16 mouse cellular contexts compared by ENCODE assay signal in the genomic region with DNA sequence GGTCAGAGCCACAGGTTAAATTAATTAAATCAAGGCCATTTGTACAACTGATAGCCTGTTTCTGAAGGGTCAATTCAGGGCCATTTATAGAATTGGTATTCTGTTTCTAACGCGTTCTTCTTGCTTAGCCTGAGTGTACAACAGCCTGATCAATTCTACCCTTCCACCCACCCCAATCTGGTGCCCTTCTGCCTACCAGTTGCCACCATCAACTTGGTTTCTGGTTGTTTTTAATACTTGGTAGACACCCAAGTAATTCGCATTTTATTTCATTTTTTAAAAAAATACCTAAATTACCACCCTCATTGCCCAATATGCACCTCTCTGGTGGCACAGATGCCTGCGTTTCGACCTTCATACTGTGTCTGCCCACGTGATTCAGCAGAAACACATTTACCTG. TPM values are rescaled to one million over a fixed set of nuclear protein-coding genes. Genes with fewer than 3 reads are reported as not detected.
"Had no signal": no experiment of that assay in that cellular context is flagged by ENCODE, and none has a peak within 500 bp of the region (broad histone marks: within the 10 kb centered on the region; RNA-seq: fewer than 3 reads in every experiment).

No protein-coding gene starts in this region.

- H3K27me3 ChIP-seq: intestine, embryonic 15.5 days; liver, embryonic 15.5 days; midbrain, embryonic 12.5 days; midbrain, embryonic 15.5 days had no signal

- ATAC-seq: hindbrain, embryonic 16.5 days; intestine, embryonic 15.5 days; midbrain, embryonic 15.5 days had no signal

- H3K27ac ChIP-seq: intestine, embryonic 15.5 days; kidney, postnatal 0 days; liver, embryonic 12.5 days; liver, embryonic 15.5 days; midbrain, embryonic 12.5 days; midbrain, embryonic 15.5 days; neural tube, embryonic 13.5 days; stomach, postnatal 0 days had no signal

- H3K9ac ChIP-seq: intestine, embryonic 15.5 days; liver, embryonic 12.5 days; liver, embryonic 15.5 days; midbrain, embryonic 12.5 days; midbrain, embryonic 15.5 days; neural tube, embryonic 13.5 days had no signal

- H3K36me3 ChIP-seq: intestine, embryonic 15.5 days; liver, embryonic 12.5 days; liver, embryonic 15.5 days; midbrain, embryonic 12.5 days; midbrain, embryonic 15.5 days; neural tube, embryonic 13.5 days had no signal

- H3K9me3 ChIP-seq: intestine, embryonic 15.5 days; liver, embryonic 12.5 days; liver, embryonic 15.5 days; midbrain, embryonic 12.5 days; midbrain, embryonic 15.5 days; neural tube, embryonic 13.5 days had no signal

- H3K4me3 ChIP-seq: intestine, embryonic 15.5 days; liver, embryonic 12.5 days; liver, embryonic 15.5 days; midbrain, embryonic 12.5 days; midbrain, embryonic 15.5 days; neural tube, embryonic 13.5 days had no signal

- H3K4me2 ChIP-seq: intestine, embryonic 15.5 days; liver, embryonic 12.5 days; liver, embryonic 15.5 days; midbrain, embryonic 12.5 days; midbrain, embryonic 15.5 days; neural tube, embryonic 13.5 days had no signal

- DNase-seq: kidney, adult 2 months; kidney, postnatal 25 days; left cerebral cortex, postnatal 4 days; lung, adult 2 months; lung, postnatal 14 days; lung, postnatal 4 days; right cerebral cortex, postnatal 25 days had no signal

- H3K4me1 ChIP-seq: intestine, embryonic 15.5 days; midbrain, embryonic 15.5 days had no signal

RNA-seq across cellular contexts. Expression of a gene that starts 56.0 kb away (rescaled TPM):
- polyA plus RNA-seq: midbrain, embryonic 12.5 days had no signal
